Mouse (Mus musculus) heart, postnatal 0 days (tissue): ENCODE data around the gene Igfbp3. TPM values are rescaled to one million over a fixed set of nuclear protein-coding genes. Genes with fewer than 3 reads are reported as not detected.

ENCODE experiments used
- ATAC-seq: fragments of 200-750 bp; cut with Nextera tagmentation; 2 replicates; pipeline ENCODE4 v1.8.0; 2017; ENCODE audit warnings: low read depth, moderate number of reproducible peaks, moderate library complexity; ENCODE audit not compliant: insufficient read depth
- DNase-seq: peaks from one replicate; pipeline ENCODE4 v3.0.0-alpha.2; 2016; ENCODE audit warnings: low spot score
- H3K27ac ChIP-seq: fragments of 300-500 bp; sonication (generic); 2 replicates; pipeline ENCODE4 v1.5.1; 2014; ENCODE audit warnings: low read depth, mild to moderate bottlenecking
- H3K27me3 ChIP-seq: fragments of 300-500 bp; sonication (generic); 2 replicates; pipeline ENCODE4 v1.6.1; 2014; ENCODE audit warnings: low read length, mixed read lengths; ENCODE audit not compliant: control insufficient read depth, insufficient read depth
- H3K36me3 ChIP-seq: fragments of 300-500 bp; sonication (generic); replicated peaks from 2 replicates; pipeline ENCODE4 v1.6.1; 2014; ENCODE audit warnings: low read length, mixed read lengths; ENCODE audit not compliant: control insufficient read depth, insufficient read depth
- H3K4me1 ChIP-seq: fragments of 300-500 bp; sonication (generic); 2 replicates; pipeline ENCODE4 v1.6.1; 2014; ENCODE audit warnings: antibody characterized with exemption; ENCODE audit not compliant: control insufficient read depth, insufficient read depth
- H3K4me2 ChIP-seq: fragments of 300-500 bp; sonication (generic); 2 replicates; pipeline ENCODE4 v1.6.1; 2014; ENCODE audit warnings: low read depth, mild to moderate bottlenecking, low read length, moderate library complexity
- H3K4me3 ChIP-seq: fragments of 300-500 bp; sonication (generic); 2 replicates; pipeline ENCODE4 v1.5.1; 2014; ENCODE audit warnings: low read depth, low read length
- H3K9ac ChIP-seq: fragments of 300-500 bp; sonication (generic); replicated peaks from 2 replicates; pipeline ENCODE4 v1.6.1; 2014; ENCODE audit warnings: low read depth, low read length, mixed read lengths
- H3K9me3 ChIP-seq: fragments of 300-500 bp; sonication (generic); replicated peaks from 2 replicates; pipeline ENCODE4 v1.6.1; 2016; ENCODE audit warnings: low read length; ENCODE audit not compliant: control insufficient read depth
- CTCF ChIP-seq: IDR thresholded peaks from 2 replicates; pipeline ENCODE4 v1.5.1; 2016; ENCODE audit warnings: antibody characterized with exemption, control low read depth, low read depth
- EP300 ChIP-seq: IDR thresholded peaks from 2 replicates; pipeline ENCODE4 v1.6.1; 2016; ENCODE audit warnings: antibody characterized with exemption, low read depth
- WGBS: fragments of 180-500 bp; shearing (Covaris S2); extraction: QIAGEN DNeasy Blood & Tissue Kit; methylation state at CpG from one replicate; pipeline ENCODE4 v1.1.7; 2014; 5-methylcytosine and 5-hydroxymethylcytosine counted together
- polyA plus RNA-seq: library from polyadenylated mRNA; unstranded; fragments of >200 nt; fragmentation: Nextera tagmentation; extraction: Ambion mirVana; gene quantifications from 2 replicates; pipeline ENCODE4 v1.2.1, GENCODE M21; 2015
- total RNA-seq: library from RNA; depleted of rRNA; stranded (reverse); fragments of >200 nt; gene quantifications from 2 replicates; pipeline ENCODE4 v1.2.3, GENCODE M21; 2014; ENCODE audit warnings: low replicate concordance

The Igfbp3 gene
- total and polyA plus RNA-seq, 2 experiments from 2014 or later, result 17.2 to 46.5 TPM

DNA sequence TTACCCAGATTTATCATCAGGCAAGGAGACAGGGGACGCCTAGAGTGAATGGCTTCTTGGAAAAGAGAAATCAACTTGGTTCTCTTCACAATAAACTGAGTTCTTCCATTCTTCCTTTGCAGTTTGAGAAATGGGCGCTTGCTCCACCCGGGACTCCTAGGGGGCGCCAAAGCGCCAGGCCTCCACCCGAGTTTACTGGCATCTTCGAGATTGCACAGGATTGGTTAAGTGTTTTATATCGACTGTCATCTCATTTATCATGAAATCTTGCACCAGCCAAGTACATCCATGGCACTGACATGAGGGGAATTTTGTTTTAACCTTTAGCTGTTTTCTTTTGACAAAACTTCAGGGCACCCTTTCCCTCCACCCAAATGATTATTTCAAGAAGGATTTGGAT, 2.0 kb upstream of the Igfbp3 start:
- peaks cover 43% of the 10 kb centered on the region for H3K27me3 ChIP-seq

DNA sequence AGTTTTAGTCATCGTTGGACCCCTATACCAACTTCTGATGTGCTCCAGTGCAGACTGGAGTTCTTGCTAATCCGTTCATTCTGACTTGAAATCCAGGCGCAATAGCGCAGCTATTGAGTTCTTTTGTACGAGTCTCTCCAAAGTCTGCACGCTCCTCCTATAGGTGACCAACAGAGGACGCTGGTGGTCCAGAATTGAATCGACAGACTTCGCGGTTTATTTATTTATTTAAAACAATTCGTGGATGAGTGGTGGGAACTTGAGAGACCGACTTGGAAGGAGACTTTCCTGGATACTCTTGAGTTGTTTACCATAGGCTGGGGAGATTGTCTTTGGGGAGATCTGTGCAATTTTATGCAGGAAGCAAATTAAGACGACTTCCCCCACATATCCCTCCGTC, 1.0 kb upstream of the Igfbp3 start:
- no peak for ATAC-seq
- peak; percentile 68 for DNase-seq
- Histone ChIP-seq H3K4me1 (peaks cover 14% of the 10 kb centered on the region; the same call in 1 of the 2 replicates), H3K4me3 (peak overlapping the region; percentile 56; the same call in 1 of the 2 replicates), H3K9ac (no peak overlapping the region), H3K9me3 (no peaks in the 10 kb centered on the region), H3K36me3 (no peaks in the 10 kb centered on the region), H3K27me3 (peaks cover 44% of the 10 kb centered on the region), H3K4me2 (peak overlapping the region; percentile 74; the same call in 1 of the 2 replicates), H3K27ac (no peak overlapping the region)
- WGBS, result 5% methylated on average over 14 of the region's 14 CpGs
- TF ChIP-seq EP300, result no peak
- TF ChIP-seq CTCF, result peak; percentile 64

More for the DNA sequence above, 2.0 kb upstream of the Igfbp3 start:
- no peak for ATAC-seq
- DNase-seq, result no peak
- H3K36me3 ChIP-seq, result no peaks in the 10 kb centered on the region
- H3K4me2 ChIP-seq, result no peak overlapping the region
- no peak overlapping the region for H3K4me3 ChIP-seq
- TF ChIP-seq CTCF (peak; percentile 53), EP300 (no peak)
- peaks cover 14% of the 10 kb centered on the region; the same call in 1 of the 2 replicates for H3K4me1 ChIP-seq
- WGBS, result 13% methylated on average over 8 of the region's 8 CpGs
- no peaks in the 10 kb centered on the region for H3K9me3 ChIP-seq
- H3K27ac ChIP-seq, result no peak overlapping the region
- no peak overlapping the region for H3K9ac ChIP-seq

GRCm38 (mm10) chr11:7214342-7214660, 578 bp upstream of the Igfbp3 start:
- H3K9ac ChIP-seq, result no peak overlapping the region
- H3K4me2 ChIP-seq, result peak overlapping the region; percentile 74
- H3K27ac ChIP-seq, result no peak overlapping the region
- peaks cover 14% of the 10 kb centered on the region; the same call in 1 of the 2 replicates for H3K4me1 ChIP-seq
- DNase-seq (no peak), ATAC-seq (no peak)
- H3K36me3 ChIP-seq, result 0 out of 2 replicates have a peak, but pooled peaks cover under 1% of the 10 kb centered on the region
- H3K4me3 ChIP-seq, result peak overlapping the region; percentile 56
- no peaks in the 10 kb centered on the region for H3K9me3 ChIP-seq
- WGBS, result 2% methylated on average over 12 of the region's 12 CpGs
- H3K27me3 ChIP-seq, result peaks cover 44% of the 10 kb centered on the region
- no peak for TF ChIP-seq EP300
- TF ChIP-seq CTCF, result no peak

- Histone ChIP-seq H3K27ac (no peak overlapping the region), H3K27me3 (peaks cover 44% of the 10 kb centered on the region), H3K4me1 (peaks cover 14% of the 10 kb centered on the region; the same call in 1 of the 2 replicates), H3K4me2 (peak overlapping the region; percentile 74), H3K9ac (no peak overlapping the region; the same call in 1 of the 2 replicates), H3K9me3 (no peaks in the 10 kb centered on the region), H3K4me3 (peak overlapping the region; percentile 56), H3K36me3 (0 out of 2 replicates have a peak, but pooled peaks cover 5% of the 10 kb centered on the region)
- ATAC-seq (no peak), DNase-seq (no peak)
- TF ChIP-seq EP300, result no peak
- no peak for TF ChIP-seq CTCF
- WGBS, result 2% methylated on average over 19 of the region's 19 CpGs
Observed at GRCm38 (mm10) chr11:7213161-7213500, 592 bp downstream of the Igfbp3 start.

GRCm38 (mm10) chr11:7212126-7212798, 1.5 kb downstream of the Igfbp3 start:
- no peak for ATAC-seq

GRCm38 (mm10) chr11:7211211-7211610, 2.5 kb downstream of the Igfbp3 start:
- no peak for TF ChIP-seq EP300
- H3K27ac ChIP-seq, result no peak overlapping the region
- 0 out of 2 replicates have a peak, but pooled peaks cover 5% of the 10 kb centered on the region for H3K36me3 ChIP-seq
- 17% methylated on average over 9 of the region's 9 CpGs for WGBS
- no peak overlapping the region for H3K4me3 ChIP-seq
- peaks cover 14% of the 10 kb centered on the region; the same call in 1 of the 2 replicates for H3K4me1 ChIP-seq
- ATAC-seq (no peak), DNase-seq (no peak)
- H3K4me2 ChIP-seq, result peak overlapping the region; percentile 2; the same call in 1 of the 2 replicates
- peaks cover 44% of the 10 kb centered on the region for H3K27me3 ChIP-seq
- no peaks in the 10 kb centered on the region for H3K9me3 ChIP-seq
- no peak overlapping the region for H3K9ac ChIP-seq

More at GRCm38 (mm10) chr11:7212126-7212798, 1.5 kb downstream of the Igfbp3 start:
- Histone ChIP-seq H3K4me2 (peak overlapping the region; percentile 74), H3K27me3 (peaks cover 44% of the 10 kb centered on the region), H3K4me1 (peaks cover 14% of the 10 kb centered on the region; the same call in 1 of the 2 replicates), H3K36me3 (0 out of 2 replicates have a peak, but pooled peaks cover 5% of the 10 kb centered on the region), H3K9ac (no peak overlapping the region), H3K27ac (no peak overlapping the region), H3K4me3 (peak overlapping the region; percentile 56), H3K9me3 (no peaks in the 10 kb centered on the region)
- no peak for DNase-seq
- 15% methylated on average over 17 of the region's 17 CpGs for WGBS
- no peak for TF ChIP-seq EP300
- no peak for TF ChIP-seq CTCF
